Mouse (Mus musculus): ENCODE measurements around the gene Slitrk6. TPM values are rescaled to one million over a fixed set of nuclear protein-coding genes. Genes with fewer than 3 reads are reported as not detected.
A peak's percentile ranks its signal among the peaks of the same experiment; 100 is the strongest.

Gene Slitrk6
- total RNA-seq (2021): 1 to 10 TPM; 1.2 to 1.3 TPM
- long read RNA-seq, experiment 1: 0 reads
- long read RNA-seq, experiment 2, full-length matches to known transcripts: 1 of 2 reads
- long read RNA-seq, experiment 2, partial matches to known transcripts: 0 of 2 reads
- long read RNA-seq, experiment 2, other reads (novel, unspliced or antisense): 1 of 2 reads

- intact Hi-C loops (cut with DNase I): no loop called here
- DNase-seq: peak in 1 of 2 experiments; percentile 5
Observed at GRCm38 (mm10) chr14:110754484-110755307, at the start of gene Slitrk6. Gene Slitrk6, minus strand, starts transcription at chr14:110755149.

GRCm38 (mm10) chr14:110777546-110777945 lies 22.6 kb upstream of the Slitrk6 start:
- intact Hi-C loops (cut with DNase I): loop anchor here (5.0 kb wide), 1 partner anchor 905 kb away; no protein-coding TSS in a partner anchor
- DNase-seq: peak in 1 of 2 experiments; percentile 6

- DNase-seq: no peak
- intact Hi-C loops (cut with DNase I): no loop called here
Observed at GRCm38 (mm10) chr14:110770694-110771093, 15.7 kb upstream of the Slitrk6 start.

- DNase-seq: no peak
Observed at GRCm38 (mm10) chr14:110762588-110763220, 7.8 kb upstream of the Slitrk6 start.

GRCm38 (mm10) chr14:110760909-110761308 lies 6.0 kb upstream of the Slitrk6 start:
- no peak for DNase-seq
- intact Hi-C loops (cut with DNase I): loop anchor here (5.0 kb wide), 1 partner anchor 884 kb away; no protein-coding TSS in a partner anchor

More at GRCm38 (mm10) chr14:110762588-110763220, 7.8 kb upstream of the Slitrk6 start:
- intact Hi-C loops (cut with DNase I): loop anchor here (2.0 to 5.0 kb wide), 2 partner anchors 872 to 885 kb away; no protein-coding TSS in a partner anchor

- intact Hi-C loops (cut with DNase I): no loop called here
Observed at GRCm38 (mm10) chr14:110755308-110755650, 330 bp upstream of the Slitrk6 start.

GRCm38 (mm10) chr14:110739861-110740260 lies 15.1 kb downstream of the Slitrk6 start:
- DNase-seq: no peak
- intact Hi-C loops (cut with DNase I): no loop called here

More at GRCm38 (mm10) chr14:110755308-110755650, 330 bp upstream of the Slitrk6 start:
- DNase-seq: no peak

GRCm38 (mm10) chr14:110739368-110739767 lies 15.6 kb downstream of the Slitrk6 start:
- DNase-seq: no peak
- intact Hi-C loops (cut with DNase I): no loop called here

- no peak for DNase-seq
- intact Hi-C loops (cut with DNase I): no loop called here
Observed at GRCm38 (mm10) chr14:110728344-110728910, 26.5 kb downstream of the Slitrk6 start.

GRCm38 (mm10) chr14:110724026-110724576 lies 30.8 kb downstream of the Slitrk6 start:
- DNase-seq: no peak
- intact Hi-C loops (cut with DNase I): no loop called here
